Mouse (Mus musculus): ENCODE results near the gene Oaz2. TPM values are rescaled to one million over a fixed set of nuclear protein-coding genes. Genes with fewer than 3 reads are reported as not detected.

Gene Oaz2
- total RNA-seq (2021) = 100 to 1,000 TPM; 148 to 194 TPM
- long read RNA-seq, experiment 1, partial matches to known transcripts = 23 of 466 reads
- long read RNA-seq, experiment 1, other reads (novel, unspliced or antisense) = 443 of 466 reads
- long read RNA-seq, experiment 2, partial matches to known transcripts = 14 of 230 reads
- long read RNA-seq, experiment 2, other reads (novel, unspliced or antisense) = 216 of 230 reads

- DNase-seq = no peak
Measured at GRCm38 (mm10) chr9:65667701-65668100, at the start of gene Oaz2. TSS of gene Oaz2 (plus strand) at chr9:65668001.

- DNase-seq = no peak
Measured at GRCm38 (mm10) chr9:65619311-65619710, 48.5 kb upstream of the Oaz2 start.

- DNase-seq = no peak
Measured at GRCm38 (mm10) chr9:65621196-65621595, 46.6 kb upstream of the Oaz2 start.

- DNase-seq = no peak
Measured at GRCm38 (mm10) chr9:65621666-65622065, 46.1 kb upstream of the Oaz2 start.

GRCm38 (mm10) chr9:65622826-65623225 is 45.0 kb upstream of the Oaz2 start:
- DNase-seq = no peak

GRCm38 (mm10) chr9:65624266-65624665 is 43.5 kb upstream of the Oaz2 start:
- DNase-seq = no peak

GRCm38 (mm10) chr9:65629025-65629766 is 38.6 kb upstream of the Oaz2 start, which contains the start of gene Rbpms2:
TSS of gene Rbpms2 (plus strand) at chr9:65629648.
- peak; percentile 72 for DNase-seq

- peak; percentile 86 for DNase-seq
Measured at GRCm38 (mm10) chr9:65629767-65630630, 37.8 kb upstream of the Oaz2 start.

GRCm38 (mm10) chr9:65630631-65631353 is 37.0 kb upstream of the Oaz2 start:
- peak; percentile 70 for DNase-seq

GRCm38 (mm10) chr9:65631354-65632021 is 36.3 kb upstream of the Oaz2 start:
- peak; percentile 22 for DNase-seq

GRCm38 (mm10) chr9:65635766-65636165 is 32.0 kb upstream of the Oaz2 start:
- DNase-seq = peak; percentile 2

GRCm38 (mm10) chr9:65636926-65637325 is 30.9 kb upstream of the Oaz2 start:
- no peak for DNase-seq

- DNase-seq = peak; percentile 18
Measured at GRCm38 (mm10) chr9:65639065-65639464, 28.7 kb upstream of the Oaz2 start.

GRCm38 (mm10) chr9:65640838-65641410 is 26.9 kb upstream of the Oaz2 start:
- DNase-seq = no peak

GRCm38 (mm10) chr9:65641446-65642052 is 26.3 kb upstream of the Oaz2 start:
- no peak for DNase-seq

- DNase-seq = no peak
Measured at GRCm38 (mm10) chr9:65642546-65642945, 25.3 kb upstream of the Oaz2 start.

GRCm38 (mm10) chr9:65644960-65645359 is 22.8 kb upstream of the Oaz2 start:
- peak; percentile 38 for DNase-seq

- DNase-seq = no peak
Measured at GRCm38 (mm10) chr9:65645984-65646383, 21.8 kb upstream of the Oaz2 start.

- no peak for DNase-seq
Measured at GRCm38 (mm10) chr9:65646782-65647181, 21.0 kb upstream of the Oaz2 start.

- no peak for DNase-seq
Measured at GRCm38 (mm10) chr9:65648730-65649129, 19.1 kb upstream of the Oaz2 start.

- DNase-seq = no peak
Measured at GRCm38 (mm10) chr9:65649997-65650396, 17.8 kb upstream of the Oaz2 start.
